Mouse (Mus musculus): Measurements from ENCODE around the gene Csnk1e.

DNA sequence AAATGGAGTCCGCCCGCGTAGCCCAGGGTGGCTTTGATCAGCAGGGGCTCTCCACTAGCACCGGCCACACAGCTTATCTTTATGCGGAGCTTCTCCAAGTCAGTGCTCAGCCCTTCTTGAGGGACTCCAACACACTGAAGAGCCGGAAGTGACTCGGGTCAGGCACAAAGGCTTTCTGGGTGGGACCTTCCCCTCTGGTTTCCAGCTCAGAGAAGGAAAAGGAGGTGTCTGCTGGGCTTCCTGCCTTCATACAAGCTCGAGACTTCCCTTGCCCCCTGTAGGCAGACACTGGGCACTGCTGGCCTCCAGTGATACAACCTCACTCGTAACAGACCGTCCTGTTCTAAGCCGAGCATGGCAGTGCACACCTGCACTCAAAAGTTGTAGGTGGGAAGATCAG lies 58.6 kb downstream of the Csnk1e start:
- TF ChIP-seq POLR2A (IDR thresholded peaks at IDR 0.05; ENCODE audit: control insufficient read depth, low read depth, low read length) (no peak), CTCF (IDR thresholded peaks at IDR 0.05; ENCODE audit: control insufficient read depth, insufficient read depth, insufficient replicate concordance, low read depth, low read length) (peak; percentile 42; the same call in 1 of the 2 replicates)

All from testis, adult 2 months (tissue).